ENCODE assay signal across 16 mouse cellular contexts in genomic region chr12:51399871-51400270, GRCm38 (mm10).
"Had no signal": no experiment of that assay in that cellular context is flagged by ENCODE, and none has a peak within 500 bp of the region (broad histone marks: within the 10 kb centered on the region; RNA-seq: fewer than 3 reads in every experiment).

No protein-coding gene starts in this region.

- H3K4me3 ChIP-seq: neural tube, embryonic 12.5 days; neural tube, embryonic 13.5 days; neural tube, embryonic 15.5 days; stomach, embryonic 15.5 days had no signal

- H3K9me3 ChIP-seq: neural tube, embryonic 12.5 days; neural tube, embryonic 13.5 days; neural tube, embryonic 15.5 days; stomach, embryonic 15.5 days had no signal

- H3K4me1 ChIP-seq: neural tube, embryonic 12.5 days; neural tube, embryonic 13.5 days; neural tube, embryonic 15.5 days; stomach, embryonic 15.5 days had no signal

- H3K4me2 ChIP-seq: neural tube, embryonic 12.5 days; neural tube, embryonic 13.5 days; neural tube, embryonic 15.5 days; stomach, embryonic 15.5 days had no signal

- H3K27ac ChIP-seq: neural tube, embryonic 12.5 days; neural tube, embryonic 13.5 days; neural tube, embryonic 15.5 days; stomach, embryonic 15.5 days had no signal

- DNase-seq: retina, postnatal 1 day; right cerebral cortex, adult 18-20 months; right cerebral cortex, postnatal 14 days; right cerebral cortex, postnatal 25 days; right cerebral cortex, postnatal 4 days; spleen, adult 18-20 months; thymus, adult 18-20 months; thymus, adult 2 months; thymus, postnatal 14 days; thymus, postnatal 25 days; thymus, postnatal 36 days; thymus, postnatal 4 days had no signal

- H3K27me3 ChIP-seq: neural tube, embryonic 12.5 days; neural tube, embryonic 13.5 days; neural tube, embryonic 15.5 days; stomach, embryonic 15.5 days had no signal

- H3K9ac ChIP-seq: neural tube, embryonic 12.5 days; neural tube, embryonic 13.5 days; neural tube, embryonic 15.5 days; stomach, embryonic 15.5 days had no signal
